Mouse (Mus musculus) G1E (cell line): ENCODE data around the gene Reln.

Experiments used
- CTCF ChIP-seq: IDR thresholded peaks from 2 replicates; pipeline ENCODE4 v1.5.1; 2012; ENCODE audit warnings: low read depth, low read length, inconsistent platforms, mixed read lengths
- GATA1 ChIP-seq: IDR thresholded peaks from 2 replicates; pipeline ENCODE4 v1.6.1; 2012; ENCODE audit warnings: borderline replicate concordance, low read length, inconsistent platforms, mixed read lengths
- GATA2 ChIP-seq: IDR thresholded peaks from 2 replicates; pipeline ENCODE4 v1.6.1; 2012; ENCODE audit warnings: low read depth, low read length, inconsistent platforms, borderline replicate concordance
- POLR2AphosphoS5 ChIP-seq: IDR thresholded peaks from 2 replicates; pipeline ENCODE4 v1.6.1; 2012; ENCODE audit warnings: low read depth, low read length, inconsistent platforms; ENCODE audit not compliant: insufficient replicate concordance
- TAL1 ChIP-seq: conservative IDR thresholded peaks from 2 replicates; pipeline ENCODE4 v1.6.1; 2012; ENCODE audit warnings: low read depth, low read length, inconsistent platforms, mixed read lengths

DNA sequence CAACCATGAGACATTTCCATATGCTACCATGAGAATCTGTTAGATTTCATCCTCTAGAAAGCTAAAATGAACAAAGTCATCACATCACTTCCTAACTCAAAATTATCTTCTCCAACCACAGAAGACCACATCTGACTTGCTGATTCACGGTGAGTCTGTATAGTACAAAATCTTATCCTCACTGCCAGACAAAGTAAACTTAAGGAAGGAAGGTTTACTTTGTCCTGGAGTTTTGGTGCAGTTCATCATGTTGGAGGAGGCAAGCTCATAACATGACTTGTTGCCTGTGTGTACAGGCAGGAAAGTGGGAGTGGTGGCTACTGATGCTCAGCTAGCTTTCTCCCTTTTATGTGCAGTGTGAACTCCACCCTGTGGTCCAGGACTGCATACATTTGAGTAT lies 26.7 kb downstream of the Reln start:
- TF ChIP-seq CTCF (no peak), POLR2AphosphoS5 (no peak), GATA2 (no peak), TAL1 (no peak), GATA1 (no peak)
